Mouse (Mus musculus): ENCODE measurements around the gene Ston1. TPM values are rescaled to one million over a fixed set of nuclear protein-coding genes. Genes with fewer than 3 reads are reported as not detected.

Ston1 gene
- polyA plus RNA-seq, 1 experiment: 16.6 TPM

DNA sequence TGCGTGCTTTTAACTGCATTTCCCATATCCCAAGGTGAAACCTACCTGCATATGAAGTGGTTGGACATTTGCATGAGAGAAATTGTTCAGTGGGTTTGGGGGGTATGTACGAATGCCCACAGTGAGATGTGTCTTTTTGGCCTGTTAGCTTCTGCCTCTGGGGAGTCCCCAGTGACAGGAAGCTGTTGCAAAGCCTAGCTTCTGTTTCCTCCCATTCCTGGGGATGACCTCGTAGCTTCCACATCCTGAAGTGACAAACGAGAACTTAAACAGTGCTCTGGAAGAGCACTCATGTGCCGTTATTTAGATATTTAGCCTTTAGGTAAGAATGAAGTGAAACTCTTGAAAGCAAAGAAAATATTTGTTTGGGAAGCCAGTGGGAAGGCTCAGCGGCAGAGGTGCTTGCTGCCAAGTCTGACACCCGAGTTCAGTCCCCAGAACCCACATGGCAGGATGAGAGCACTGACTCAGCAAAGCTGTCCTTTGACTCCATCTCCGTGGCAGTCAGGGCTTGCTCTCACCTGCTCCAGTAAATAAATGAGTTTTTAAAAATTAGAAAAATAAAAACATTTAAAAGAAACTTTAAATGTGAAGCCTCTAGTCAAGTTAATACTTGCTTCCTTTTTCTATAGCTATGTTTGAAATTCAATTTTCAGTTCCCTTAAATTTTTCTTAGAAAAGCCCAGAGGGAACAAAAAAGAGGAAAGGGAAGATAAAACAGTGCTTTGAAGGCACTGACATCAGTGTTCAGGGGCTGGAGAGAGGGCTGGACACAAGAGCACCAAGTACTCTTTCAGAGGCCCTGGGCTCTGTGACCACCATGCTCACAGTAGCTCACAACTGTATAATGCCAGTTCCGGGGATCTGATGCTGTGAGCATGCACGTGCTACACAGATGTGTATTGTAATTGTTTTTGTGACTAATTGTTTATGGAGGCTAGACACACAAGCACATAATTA lies 46.2 kb upstream of the Ston1 start:
- H3ac ChIP-seq (ENCODE audit: control insufficient read depth, insufficient read length): no peak overlapping the region
- H3K36me3 ChIP-seq (ENCODE audit: control insufficient read depth, insufficient read depth): peaks cover 7% of the 10 kb centered on the region
- no peak overlapping the region for H3K4me3 ChIP-seq
- H3K27me3 ChIP-seq (ENCODE audit: control insufficient read depth, insufficient read depth, insufficient read length): no peaks in the 10 kb centered on the region
- TF ChIP-seq E2F4 (IDR thresholded peaks at IDR 0.05; ENCODE audit: insufficient read depth) (no peak), CEBPB (IDR thresholded peaks at IDR 0.05; ENCODE audit: insufficient read depth, poor library complexity, severe bottlenecking) (no peak)
- H3K79me2 ChIP-seq (ENCODE audit: control insufficient read depth, insufficient read depth): no peaks in the 10 kb centered on the region
- no peak overlapping the region for H3K4me2 ChIP-seq (ENCODE audit: low read depth)

- Histone ChIP-seq H3K79me2 (ENCODE audit: control insufficient read depth, insufficient read depth) (no peaks in the 10 kb centered on the region), H3K4me2 (ENCODE audit: low read depth) (no peak overlapping the region), H3ac (ENCODE audit: control insufficient read depth, insufficient read length) (no peak overlapping the region), H3K4me3 (no peak overlapping the region), H3K27me3 (ENCODE audit: control insufficient read depth, insufficient read depth, insufficient read length) (no peaks in the 10 kb centered on the region), H3K36me3 (ENCODE audit: control insufficient read depth, insufficient read depth) (peaks cover 5% of the 10 kb centered on the region)
- TF ChIP-seq SRF (IDR thresholded peaks at IDR 0.05; ENCODE audit: control insufficient read depth, insufficient read length, low read depth): no peak
- no peak for TF ChIP-seq TCF3 (IDR thresholded peaks at IDR 0.05; ENCODE audit: insufficient read length, low read depth)
- no peak for TF ChIP-seq MYOG (IDR thresholded peaks at IDR 0.05; ENCODE audit: control insufficient read depth in 1 of 3, insufficient read depth in 1 of 3, insufficient read length in 2 of 3, low read depth in 2 of 3)
- no peak for TF ChIP-seq TCF12 (IDR thresholded peaks at IDR 0.05; ENCODE audit: insufficient read depth, poor library complexity, severe bottlenecking)
- TF ChIP-seq POLR2A (IDR thresholded peaks at IDR 0.05; ENCODE audit: insufficient read length, low read depth): no peak
- TF ChIP-seq MYOD1 (IDR thresholded peaks at IDR 0.05; ENCODE audit: control insufficient read depth in 1 of 3, insufficient read length in 2 of 3, low read depth in 2 of 3): no peak
- TF ChIP-seq E2F4 (IDR thresholded peaks at IDR 0.05; ENCODE audit: insufficient read depth): no peak
- TF ChIP-seq MAX (IDR thresholded peaks at IDR 0.05; ENCODE audit: low read depth): no peak
- no peak for TF ChIP-seq REST (IDR thresholded peaks at IDR 0.05; ENCODE audit: insufficient read depth, insufficient read length)
These were observed 44.9 kb upstream of the Ston1 start for GRCm38 (mm10) chr17:88552556-88552955.

- Histone ChIP-seq H3K4me3 (no peak overlapping the region), H3K4me2 (ENCODE audit: low read depth) (no peak overlapping the region), H3ac (ENCODE audit: control insufficient read depth, insufficient read length) (no peak overlapping the region), H3K79me2 (ENCODE audit: control insufficient read depth, insufficient read depth) (no peaks in the 10 kb centered on the region), H3K27me3 (ENCODE audit: control insufficient read depth, insufficient read depth, insufficient read length) (no peaks in the 10 kb centered on the region), H3K36me3 (ENCODE audit: control insufficient read depth, insufficient read depth) (peaks cover 3% of the 10 kb centered on the region)
- TF ChIP-seq E2F4 (IDR thresholded peaks at IDR 0.05; ENCODE audit: insufficient read depth) (no peak), CEBPB (IDR thresholded peaks at IDR 0.05; ENCODE audit: insufficient read depth, poor library complexity, severe bottlenecking) (no peak), MYOG (IDR thresholded peaks at IDR 0.05; ENCODE audit: control insufficient read depth in 1 of 3, insufficient read depth in 1 of 3, insufficient read length in 2 of 3, low read depth in 2 of 3) (no peak), MAX (IDR thresholded peaks at IDR 0.05; ENCODE audit: low read depth) (no peak), USF1 (IDR thresholded peaks at IDR 0.05; ENCODE audit: low read depth) (no peak), POLR2AphosphoS2 (IDR thresholded peaks at IDR 0.05; ENCODE audit: insufficient read length, low read depth) (no peak), REST (IDR thresholded peaks at IDR 0.05; ENCODE audit: insufficient read depth, insufficient read length) (no peak), POLR2A (IDR thresholded peaks at IDR 0.05; ENCODE audit: insufficient read length, low read depth) (no peak), TCF12 (IDR thresholded peaks at IDR 0.05; ENCODE audit: insufficient read depth, poor library complexity, severe bottlenecking) (no peak), SRF (IDR thresholded peaks at IDR 0.05; ENCODE audit: control insufficient read depth, insufficient read length, low read depth) (no peak), TCF3 (IDR thresholded peaks at IDR 0.05; ENCODE audit: insufficient read length, low read depth) (no peak), MYOD1 (IDR thresholded peaks at IDR 0.05; ENCODE audit: control insufficient read depth in 1 of 3, insufficient read length in 2 of 3, low read depth in 2 of 3) (no peak)
These were observed 44.5 kb upstream of the Ston1 start for GRCm38 (mm10) chr17:88553001-88553449.

GRCm38 (mm10) chr17:88553473-88554087 lies 43.9 kb upstream of the Ston1 start:
- no peak overlapping the region for H3K4me3 ChIP-seq
- H3ac ChIP-seq (ENCODE audit: control insufficient read depth, insufficient read length): no peak overlapping the region
- no peak overlapping the region for H3K4me2 ChIP-seq (ENCODE audit: low read depth)
- TF ChIP-seq POLR2AphosphoS2 (IDR thresholded peaks at IDR 0.05; ENCODE audit: insufficient read length, low read depth): no peak
- TF ChIP-seq POLR2A (IDR thresholded peaks at IDR 0.05; ENCODE audit: insufficient read length, low read depth): no peak
- no peak for TF ChIP-seq SRF (IDR thresholded peaks at IDR 0.05; ENCODE audit: control insufficient read depth, insufficient read length, low read depth)
- no peak for TF ChIP-seq TCF12 (IDR thresholded peaks at IDR 0.05; ENCODE audit: insufficient read depth, poor library complexity, severe bottlenecking)
- TF ChIP-seq MYOG (IDR thresholded peaks at IDR 0.05; ENCODE audit: control insufficient read depth in 1 of 3, insufficient read depth in 1 of 3, insufficient read length in 2 of 3, low read depth in 2 of 3): no peak
- no peak for TF ChIP-seq TCF3 (IDR thresholded peaks at IDR 0.05; ENCODE audit: insufficient read length, low read depth)
- no peak for TF ChIP-seq MYOD1 (IDR thresholded peaks at IDR 0.05; ENCODE audit: control insufficient read depth in 1 of 3, insufficient read length in 2 of 3, low read depth in 2 of 3)
- TF ChIP-seq CEBPB (IDR thresholded peaks at IDR 0.05; ENCODE audit: insufficient read depth, poor library complexity, severe bottlenecking): no peak
- TF ChIP-seq MAX (IDR thresholded peaks at IDR 0.05; ENCODE audit: low read depth): no peak
- TF ChIP-seq USF1 (IDR thresholded peaks at IDR 0.05; ENCODE audit: low read depth): no peak
- no peak for TF ChIP-seq REST (IDR thresholded peaks at IDR 0.05; ENCODE audit: insufficient read depth, insufficient read length)
- no peak for TF ChIP-seq E2F4 (IDR thresholded peaks at IDR 0.05; ENCODE audit: insufficient read depth)
- H3K27me3 ChIP-seq (ENCODE audit: control insufficient read depth, insufficient read depth, insufficient read length): no peaks in the 10 kb centered on the region
- H3K79me2 ChIP-seq (ENCODE audit: control insufficient read depth, insufficient read depth): no peaks in the 10 kb centered on the region
- peaks cover 2% of the 10 kb centered on the region for H3K36me3 ChIP-seq (ENCODE audit: control insufficient read depth, insufficient read depth)
